Mouse (Mus musculus): ENCODE measurements around the gene Itpr1.

Itpr1 gene

GRCm38 (mm10) chr6:108397956-108398355 lies 185.1 kb downstream of the Itpr1 start:
- no peak for DNase-seq (ENCODE audit: low spot score)

- no peak for DNase-seq (ENCODE audit: low spot score)
These were observed 188.6 kb downstream of the Itpr1 start for GRCm38 (mm10) chr6:108401412-108401955.

- DNase-seq (ENCODE audit: low spot score), result no peak
These were observed 191.8 kb downstream of the Itpr1 start for GRCm38 (mm10) chr6:108404736-108405135.

DNA sequence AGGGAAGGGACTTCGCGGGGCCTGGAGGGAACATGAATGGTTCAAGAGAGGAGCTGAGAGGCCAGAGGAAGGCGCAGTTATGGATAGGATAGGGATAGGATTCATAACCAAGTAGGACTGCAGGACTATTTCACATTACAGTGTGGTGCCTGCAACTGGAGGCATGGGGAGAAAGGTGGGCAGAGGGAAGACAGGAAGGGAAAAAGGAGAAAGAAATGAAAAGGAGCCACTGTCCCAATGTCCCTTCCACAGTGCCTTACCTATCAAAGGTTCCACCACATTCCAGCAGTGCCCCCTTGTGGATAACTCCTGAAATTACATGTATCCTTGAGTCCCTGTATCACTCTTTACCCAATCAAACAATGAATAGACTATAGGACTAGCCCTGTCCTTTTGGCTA lies 195.2 kb downstream of the Itpr1 start:
- DNase-seq (ENCODE audit: low spot score), result no peak

DNA sequence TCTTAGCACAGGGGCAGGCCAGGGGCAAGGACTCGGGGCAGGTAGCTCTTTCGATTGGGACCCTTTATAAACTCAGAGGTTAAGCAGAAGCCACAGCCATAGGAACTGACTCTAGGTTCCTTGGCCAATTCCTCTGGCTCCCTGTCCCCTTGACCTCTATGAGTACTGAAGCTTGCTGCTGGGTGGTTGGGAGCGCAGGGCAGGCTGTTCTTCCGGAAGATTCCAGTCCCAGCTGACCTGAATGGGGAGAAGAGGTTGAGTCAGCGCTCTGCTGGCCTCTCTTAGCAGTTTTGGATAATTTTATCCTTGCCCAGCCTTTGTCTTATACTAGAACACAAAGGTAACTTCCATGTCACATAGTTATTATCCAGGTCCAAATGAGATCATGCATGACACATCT lies 195.8 kb downstream of the Itpr1 start:
- no peak for DNase-seq (ENCODE audit: low spot score)

GRCm38 (mm10) chr6:108410771-108411170 lies 197.9 kb downstream of the Itpr1 start:
- DNase-seq (ENCODE audit: low spot score), result peak; percentile 75

DNA sequence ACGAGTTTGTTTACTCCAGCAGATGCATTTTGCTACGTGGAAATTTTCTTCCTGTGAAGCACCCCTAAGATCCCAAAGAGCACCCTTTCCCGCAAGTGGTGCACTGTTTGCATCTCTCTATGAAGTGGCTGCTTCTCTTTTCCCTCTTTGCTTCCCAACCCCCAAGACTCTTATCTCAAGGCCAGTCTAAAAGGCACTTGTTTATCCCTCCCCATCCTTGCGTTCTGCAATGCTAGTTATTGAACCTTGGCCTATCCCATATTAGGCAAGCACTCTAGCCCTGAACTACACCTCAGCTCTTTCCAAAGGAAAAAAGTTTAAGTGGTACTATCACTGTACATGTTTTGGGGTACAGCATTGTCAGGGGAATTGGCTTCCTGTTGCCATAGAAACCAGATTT lies 198.3 kb downstream of the Itpr1 start:
- peak; percentile 13 for DNase-seq (ENCODE audit: low spot score)

GRCm38 (mm10) chr6:108413006-108413405 lies 200.1 kb downstream of the Itpr1 start:
- no peak for DNase-seq (ENCODE audit: low spot score)

GRCm38 (mm10) chr6:108413593-108413992 lies 200.7 kb downstream of the Itpr1 start:
- DNase-seq (ENCODE audit: low spot score), result no peak

- no peak for DNase-seq (ENCODE audit: low spot score)
These were observed 203.0 kb downstream of the Itpr1 start for GRCm38 (mm10) chr6:108415847-108416246.

DNA sequence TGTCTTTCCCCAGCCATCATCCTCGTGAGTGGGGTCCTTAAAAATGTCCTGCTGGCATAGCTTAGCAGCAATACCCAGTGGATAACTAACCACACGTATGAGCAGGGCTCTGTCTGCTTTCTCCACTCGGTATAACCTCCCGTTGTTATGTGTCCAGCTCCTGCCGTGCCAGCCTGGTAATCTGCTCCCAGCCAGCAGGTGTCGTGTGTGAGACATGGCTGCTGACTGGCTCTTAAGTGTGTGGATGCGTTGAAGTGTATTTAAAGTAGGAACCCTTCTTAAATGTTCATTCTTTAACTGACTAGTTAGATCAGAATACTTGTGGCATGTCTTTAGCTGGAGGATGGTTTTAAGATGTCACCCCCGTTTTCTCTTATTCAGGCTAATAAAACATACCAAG lies 204.6 kb downstream of the Itpr1 start:
- no peak for DNase-seq (ENCODE audit: low spot score)

DNA sequence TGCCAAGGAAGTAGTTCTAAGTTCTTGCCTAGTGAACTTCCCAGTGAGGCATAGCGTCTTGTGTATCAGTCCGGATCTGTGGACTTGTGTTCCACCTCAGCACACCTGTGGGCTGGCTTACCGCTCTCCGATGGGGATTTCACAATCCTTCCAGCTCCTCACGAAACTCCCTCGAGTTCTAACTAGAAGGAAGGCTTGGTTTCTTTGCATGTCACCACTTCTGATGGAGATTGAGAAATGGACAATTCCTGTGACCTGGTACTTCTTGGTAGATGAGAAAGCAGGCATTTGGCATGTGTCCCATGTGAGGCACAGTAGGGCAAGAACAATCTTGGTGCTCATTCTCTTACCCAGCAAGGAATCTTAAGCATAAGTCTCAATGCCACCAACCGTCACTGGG lies 205.3 kb downstream of the Itpr1 start:
- no peak for DNase-seq (ENCODE audit: low spot score)

DNA sequence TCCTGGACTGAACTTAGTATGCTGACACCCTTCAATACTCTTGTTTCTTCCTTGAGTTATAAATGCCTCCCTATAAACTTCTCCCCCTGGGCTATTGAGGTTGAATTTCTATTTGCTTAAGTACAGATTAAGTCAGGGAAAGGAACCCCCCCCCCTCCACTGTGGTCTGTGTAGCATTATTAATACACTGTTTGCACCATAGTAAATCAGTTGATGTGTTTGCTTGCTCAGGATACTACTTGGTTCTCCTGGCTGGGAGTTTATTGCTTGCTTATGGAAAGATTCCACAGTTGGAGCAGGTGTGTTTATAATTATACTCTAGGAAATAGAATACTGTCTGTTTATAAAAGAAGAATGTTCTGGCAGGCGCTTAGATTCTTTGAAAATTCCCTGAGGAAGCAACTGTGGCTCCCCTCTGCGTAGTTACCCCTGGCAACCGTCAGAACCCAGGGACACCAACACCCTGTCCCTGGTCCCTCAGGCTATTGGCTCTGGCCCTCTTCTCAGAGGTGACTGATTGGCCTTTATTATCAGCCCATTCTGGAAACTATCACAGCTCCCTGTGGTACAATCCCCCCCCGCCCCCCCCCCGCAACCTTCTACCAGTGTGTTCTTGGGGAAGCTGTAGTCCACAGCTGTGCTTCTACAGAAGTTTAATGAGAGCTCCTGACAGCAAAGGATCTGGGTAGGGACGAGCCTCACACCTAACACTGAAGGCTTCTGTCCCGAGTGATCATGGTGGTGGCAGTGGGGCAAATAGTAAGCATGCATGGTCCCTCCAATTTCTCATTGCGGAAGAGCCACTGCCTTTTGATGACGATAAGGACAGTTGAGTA lies 212.1 kb downstream of the Itpr1 start:
- DNase-seq (ENCODE audit: low spot score), result no peak

GRCm38 (mm10) chr6:108426789-108427188 lies 213.9 kb downstream of the Itpr1 start:
- DNase-seq (ENCODE audit: low spot score), result peak; percentile 86

DNA sequence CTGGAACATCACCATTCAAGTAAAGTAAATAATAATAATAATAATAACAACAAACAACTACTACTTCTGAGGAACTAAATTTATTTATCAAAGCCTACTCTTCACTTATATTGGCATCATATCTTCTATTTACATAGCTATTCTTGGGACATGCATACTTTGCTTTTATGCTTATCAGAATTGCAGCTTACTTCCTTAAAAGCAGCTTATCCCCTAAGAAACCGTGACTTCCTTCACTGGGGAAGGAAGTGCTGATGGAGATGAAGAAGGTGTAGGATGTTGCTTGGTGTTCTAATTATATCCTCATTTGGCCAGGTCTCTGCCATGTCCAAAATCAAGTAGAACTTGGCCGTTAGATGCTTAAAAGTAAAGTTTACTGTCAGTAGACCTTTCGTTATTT lies 215.5 kb downstream of the Itpr1 start:
- DNase-seq (ENCODE audit: low spot score), result no peak

GRCm38 (mm10) chr6:108429950-108430349 lies 217.1 kb downstream of the Itpr1 start:
- no peak for DNase-seq (ENCODE audit: low spot score)

- DNase-seq (ENCODE audit: low spot score), result no peak
These were observed 218.3 kb downstream of the Itpr1 start for GRCm38 (mm10) chr6:108431193-108431592.

DNA sequence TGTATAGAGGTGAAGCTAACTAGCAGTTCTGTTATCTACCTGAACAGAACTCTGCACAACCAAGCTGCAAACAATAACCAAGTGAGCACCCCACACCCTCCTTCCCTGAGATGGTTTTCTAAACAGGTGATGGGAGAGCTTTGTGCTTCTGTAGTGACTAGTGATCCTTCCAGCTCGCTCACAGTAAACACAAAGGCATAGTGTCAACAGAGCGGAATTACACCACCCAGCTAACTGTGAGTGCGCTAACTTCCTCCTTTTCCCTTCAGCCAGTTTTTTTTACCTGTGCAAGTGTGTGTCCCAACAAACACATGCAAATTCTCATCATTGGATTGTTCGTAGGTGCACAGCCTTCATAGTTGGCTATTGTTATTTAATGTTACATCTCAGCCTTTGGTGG lies 219.9 kb downstream of the Itpr1 start:
- no peak for DNase-seq (ENCODE audit: low spot score)

DNA sequence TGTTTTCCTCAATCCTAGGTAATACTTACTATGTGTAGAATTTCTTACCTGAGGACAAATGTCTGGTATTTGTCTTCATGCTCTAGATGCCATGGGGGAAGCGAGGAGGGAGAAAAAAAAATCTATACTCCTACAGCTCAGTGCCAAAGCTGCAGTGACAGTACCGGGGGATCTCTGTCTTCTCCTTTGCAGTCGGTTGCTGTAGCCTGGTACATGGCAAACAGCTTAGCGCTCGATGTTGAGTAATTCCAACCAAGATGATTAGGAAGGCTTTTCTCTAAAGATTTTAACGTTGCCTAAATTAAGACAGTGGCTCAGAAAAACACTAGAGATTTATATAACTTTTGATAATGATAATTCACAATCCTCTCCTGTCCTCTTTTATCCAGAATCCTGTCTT lies 221.9 kb downstream of the Itpr1 start:
- no peak for DNase-seq (ENCODE audit: low spot score)

DNA sequence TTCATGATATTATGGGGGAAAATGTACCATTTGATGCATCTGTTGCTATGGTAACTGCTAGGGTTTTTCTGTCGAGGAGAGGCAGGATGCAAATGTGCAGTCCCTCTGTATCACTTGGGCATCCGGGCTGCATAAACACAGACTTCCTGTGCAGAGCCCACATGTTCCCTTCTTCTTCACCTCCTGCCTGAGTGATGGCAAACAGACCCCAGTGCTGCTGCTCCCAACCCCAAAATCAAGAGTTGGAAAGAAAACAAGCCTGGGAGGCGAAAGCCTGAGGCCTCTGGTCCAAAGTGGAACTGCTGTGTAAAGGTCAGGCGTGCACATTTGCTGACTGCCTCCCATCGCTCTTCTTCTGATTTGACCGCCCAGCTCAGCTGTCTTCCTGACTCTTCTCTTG lies 222.6 kb downstream of the Itpr1 start:
- DNase-seq (ENCODE audit: low spot score), result no peak

DNA sequence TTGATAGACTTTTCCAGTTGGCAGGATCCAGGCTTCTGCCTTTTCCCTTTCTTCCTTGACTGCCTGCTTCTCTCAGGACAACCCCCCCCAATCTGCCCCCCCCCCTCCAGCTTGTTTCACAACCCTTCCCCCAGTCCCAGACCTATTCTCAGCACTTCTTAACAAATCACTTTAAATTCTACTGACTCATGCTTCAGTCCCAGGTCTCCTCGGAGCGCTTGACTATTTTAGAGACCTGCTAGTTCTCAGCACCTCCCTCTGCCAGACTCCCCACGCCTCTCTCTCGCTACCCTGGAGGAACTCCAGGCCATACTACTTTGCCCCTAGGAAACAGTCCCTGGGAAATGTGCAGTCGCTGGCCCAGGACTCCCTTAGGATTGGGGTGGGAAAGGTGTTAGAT lies 223.7 kb downstream of the Itpr1 start:
- DNase-seq (ENCODE audit: low spot score), result no peak

GRCm38 (mm10) chr6:108441290-108441689 lies 228.4 kb downstream of the Itpr1 start:
- no peak for DNase-seq (ENCODE audit: low spot score)

DNA sequence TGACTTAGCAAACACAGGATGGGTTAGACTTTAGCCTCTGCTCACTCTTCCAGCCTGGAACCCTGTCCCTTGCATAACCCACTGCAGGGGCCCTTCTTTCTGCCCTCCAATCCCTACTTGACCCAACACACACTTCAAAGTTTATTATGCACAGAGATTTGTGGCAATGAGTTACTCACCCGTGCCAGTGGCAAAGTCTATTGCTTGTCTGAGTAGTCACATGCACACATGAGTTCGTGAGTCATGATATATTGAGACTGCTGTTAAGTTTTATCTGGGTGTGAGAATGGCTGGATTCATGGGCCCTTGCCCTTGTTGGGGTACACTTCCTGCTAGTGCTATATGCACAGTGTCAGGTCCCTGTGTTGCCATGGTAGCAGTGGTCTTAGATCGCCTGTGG lies 229.4 kb downstream of the Itpr1 start:
- no peak for DNase-seq (ENCODE audit: low spot score)

GRCm38 (mm10) chr6:108444435-108444834 lies 231.5 kb downstream of the Itpr1 start:
- no peak for DNase-seq (ENCODE audit: low spot score)

Measured in ovary, adult 18-20 months (tissue).